Mouse (Mus musculus): ENCODE measurements around the gene Cplane1. TPM values are rescaled to one million over a fixed set of nuclear protein-coding genes. Genes with fewer than 3 reads are reported as not detected.
A peak's percentile ranks its signal among the peaks of the same experiment; 100 is the strongest.
"Not testable (repeated sequence)": the region's sequence is repeated elsewhere in the genome, so short reads cannot be mapped to it uniquely, and the experiment has no call there.

Cplane1 gene
- polyA plus RNA-seq (2017; shearing (Covaris generic)), result 10 to 100 TPM; 12.4 to 16.5 (median 16.2) TPM

- ATAC-seq, result peak; percentile 82
Measured at GRCm38 (mm10) chr15:8168591-8169265, at the start of gene Cplane1. Cplane1 (plus strand) TSS chr15:8169106.

DNA sequence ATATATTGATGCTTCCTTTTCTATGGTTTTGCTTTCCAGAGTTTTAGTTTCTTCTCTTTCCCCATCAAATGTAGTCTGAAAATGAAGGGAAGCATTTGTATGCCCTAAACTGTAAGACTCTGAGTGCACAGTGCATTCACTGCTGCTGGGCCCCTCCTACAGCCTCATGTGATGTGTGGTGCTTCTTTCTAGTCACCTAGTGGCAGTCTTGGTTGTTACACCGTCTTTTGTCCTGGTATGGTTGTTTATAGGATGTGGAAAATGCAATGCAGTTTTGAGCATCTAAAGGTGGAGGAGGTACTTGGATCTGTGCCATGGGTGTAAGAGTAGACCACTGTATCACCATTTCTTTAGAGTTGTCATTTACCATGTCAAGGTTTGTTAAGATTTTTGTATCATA lies 39.6 kb upstream of the Cplane1 start:
- ATAC-seq, result no peak

- no peak for ATAC-seq
Measured at GRCm38 (mm10) chr15:8131268-8131667, 37.6 kb upstream of the Cplane1 start.

DNA sequence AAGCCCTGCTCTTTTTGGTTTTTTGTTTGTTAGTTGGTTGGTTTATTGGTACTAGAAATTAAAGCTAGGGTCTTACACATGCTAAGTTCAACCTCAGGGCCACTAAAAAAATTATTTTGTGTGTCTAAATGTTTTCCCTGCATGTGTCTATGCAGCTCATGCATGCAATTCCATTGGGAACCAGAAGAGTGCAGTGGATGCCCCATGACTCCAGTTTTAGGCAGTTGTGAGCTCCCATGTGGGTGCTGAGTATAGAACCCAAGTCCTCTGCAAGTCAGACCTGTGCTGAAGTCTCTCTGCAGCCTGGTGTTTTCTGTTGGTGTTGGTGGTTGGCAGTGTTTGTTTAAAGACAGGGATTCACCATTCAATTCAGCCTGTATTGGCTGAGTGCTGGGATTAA lies 37.1 kb upstream of the Cplane1 start:
- no peak for ATAC-seq

DNA sequence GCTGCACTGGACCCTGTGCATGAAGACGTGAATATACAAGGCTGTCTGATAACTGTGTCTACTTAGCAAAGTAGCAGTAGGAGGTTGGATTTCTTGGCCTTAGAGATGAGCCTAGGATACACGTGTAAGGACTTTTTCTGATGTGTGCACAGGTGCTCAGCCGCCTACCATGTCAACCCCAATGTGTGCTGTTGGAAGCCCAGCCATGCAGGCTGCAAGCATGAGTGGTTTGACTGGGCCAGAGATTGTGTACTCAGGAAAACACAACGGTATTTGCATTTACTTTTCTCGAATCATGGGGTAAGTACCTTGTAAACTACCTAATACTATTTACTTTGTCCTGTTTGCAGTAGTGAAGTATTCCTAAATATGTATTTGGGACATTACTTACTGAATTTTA lies 33.3 kb upstream of the Cplane1 start:
- no peak for ATAC-seq

- ATAC-seq, result no peak
Measured at GRCm38 (mm10) chr15:8161841-8162240, 7.1 kb upstream of the Cplane1 start.

- ATAC-seq, result peak; percentile 35
Measured at GRCm38 (mm10) chr15:8169266-8169746, 400 bp downstream of the Cplane1 start.

- no peak for ATAC-seq
Measured at GRCm38 (mm10) chr15:8189563-8189962, 20.7 kb downstream of the Cplane1 start.

DNA sequence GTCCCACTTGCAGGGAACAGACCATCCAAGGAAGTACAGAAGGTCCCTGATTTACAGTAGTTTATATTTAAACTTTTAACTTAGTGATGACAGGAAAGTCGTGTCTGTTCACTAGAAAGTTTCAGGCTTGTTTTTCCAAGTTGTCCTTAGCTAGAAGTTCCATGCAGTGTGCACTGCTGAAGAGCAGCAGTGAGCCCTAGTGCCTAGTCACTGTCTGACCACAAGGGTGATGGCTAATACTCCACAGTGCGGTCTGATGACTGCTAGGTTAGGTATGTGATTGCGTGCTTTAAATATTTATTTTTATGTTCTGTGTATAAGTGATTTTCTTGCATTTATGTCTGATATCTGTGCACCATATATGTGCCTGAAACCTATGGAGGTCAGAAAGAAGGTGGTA lies 21.5 kb downstream of the Cplane1 start:
- ATAC-seq, result no peak

DNA sequence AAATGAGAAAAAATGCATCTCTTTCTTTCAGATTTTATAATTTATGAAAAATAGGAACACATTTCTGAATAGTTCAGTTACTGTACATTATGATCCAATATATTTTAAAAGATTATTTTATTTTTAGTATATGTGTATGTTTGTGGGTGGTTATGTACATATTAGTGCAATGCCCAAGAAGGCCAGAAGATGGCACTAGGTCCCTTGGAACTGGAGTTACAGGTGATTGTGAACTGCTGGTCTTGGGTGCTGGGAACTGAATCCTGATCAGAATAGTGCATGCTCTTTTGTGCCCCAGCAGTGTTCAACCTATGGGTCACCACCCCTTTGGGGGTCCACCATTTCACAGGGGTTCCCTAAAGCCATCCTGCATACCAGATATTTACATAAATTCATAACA lies 31.4 kb downstream of the Cplane1 start:
- ATAC-seq, result no peak

DNA sequence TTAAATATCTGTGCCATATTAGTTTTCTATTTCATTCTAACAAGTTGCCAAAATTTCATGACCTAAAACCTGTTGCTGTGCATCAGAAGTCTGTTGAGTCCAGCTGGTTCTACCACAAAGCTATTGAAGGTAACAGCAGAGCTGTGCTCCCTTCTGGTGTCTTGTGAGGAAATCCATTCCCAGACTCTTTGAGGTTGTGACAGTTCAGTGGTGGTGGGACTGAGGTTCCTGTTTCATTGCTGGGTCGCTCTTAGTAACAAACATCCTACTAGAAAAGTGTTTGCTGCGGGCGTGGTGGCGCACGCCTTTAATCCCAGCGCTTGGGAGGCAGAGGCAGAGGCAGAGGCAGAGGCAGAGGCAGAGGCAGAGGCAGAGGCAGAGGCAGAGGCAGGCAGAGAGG lies 39.5 kb downstream of the Cplane1 start:
- ATAC-seq, result no peak

- no peak for ATAC-seq
Measured at GRCm38 (mm10) chr15:8214811-8215210, 45.9 kb downstream of the Cplane1 start.

GRCm38 (mm10) chr15:8234167-8234566 lies 65.3 kb downstream of the Cplane1 start:
- peak; percentile 76 for ATAC-seq

- ATAC-seq, result no peak
Measured at GRCm38 (mm10) chr15:8265946-8266345, 97.0 kb downstream of the Cplane1 start.

GRCm38 (mm10) chr15:8267211-8267610 lies 98.3 kb downstream of the Cplane1 start:
- no peak for ATAC-seq

- ATAC-seq, result no peak
Measured at GRCm38 (mm10) chr15:8268231-8268630, 99.3 kb downstream of the Cplane1 start.

- no peak for ATAC-seq
Measured at GRCm38 (mm10) chr15:8271952-8272351, 103.0 kb downstream of the Cplane1 start.

DNA sequence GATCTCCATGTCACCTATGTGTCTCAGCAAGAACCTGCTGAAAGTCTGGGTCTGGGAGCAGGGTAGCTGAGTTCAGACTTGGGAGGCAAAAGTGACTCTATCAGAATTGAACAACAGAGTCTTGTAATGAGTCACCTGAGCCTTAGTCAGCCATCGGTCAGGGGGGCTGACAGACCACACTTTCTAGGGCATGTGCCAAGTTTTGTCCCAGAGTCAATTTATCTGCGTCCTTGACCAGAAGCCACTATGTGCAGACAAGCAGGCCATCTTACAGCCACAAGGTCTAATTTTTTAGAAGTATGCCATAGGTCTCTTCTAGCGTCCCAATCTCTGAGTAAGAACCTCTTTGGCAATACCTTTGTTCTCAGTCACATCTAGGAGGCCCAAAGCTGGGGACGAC lies 109.0 kb downstream of the Cplane1 start:
- ATAC-seq, result not testable (repeated sequence)

GRCm38 (mm10) chr15:8279320-8279779 lies 110.4 kb downstream of the Cplane1 start:
- peak; percentile 74 for ATAC-seq

GRCm38 (mm10) chr15:8279929-8280610 lies 111.2 kb downstream of the Cplane1 start:
- no peak for ATAC-seq

DNA sequence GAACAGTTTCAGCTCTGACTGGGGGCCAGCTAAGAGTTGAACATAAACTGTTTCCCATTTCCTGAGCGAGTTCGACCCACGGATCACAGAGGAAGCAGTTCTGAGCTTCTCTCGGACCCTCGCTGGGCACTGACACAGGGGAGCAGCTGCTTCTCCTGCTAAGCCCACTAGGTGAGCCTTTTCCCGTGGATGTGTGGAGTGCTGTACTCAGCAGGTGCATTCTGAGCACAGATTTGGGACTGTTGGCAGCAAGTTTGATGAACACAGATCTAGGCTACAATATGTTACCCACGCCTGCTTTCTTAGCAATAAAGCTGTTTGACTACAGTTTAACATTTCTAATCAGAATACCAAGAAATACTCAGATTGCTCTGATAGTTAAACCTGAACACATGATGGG lies 112.8 kb downstream of the Cplane1 start:
- no peak for ATAC-seq

DNA sequence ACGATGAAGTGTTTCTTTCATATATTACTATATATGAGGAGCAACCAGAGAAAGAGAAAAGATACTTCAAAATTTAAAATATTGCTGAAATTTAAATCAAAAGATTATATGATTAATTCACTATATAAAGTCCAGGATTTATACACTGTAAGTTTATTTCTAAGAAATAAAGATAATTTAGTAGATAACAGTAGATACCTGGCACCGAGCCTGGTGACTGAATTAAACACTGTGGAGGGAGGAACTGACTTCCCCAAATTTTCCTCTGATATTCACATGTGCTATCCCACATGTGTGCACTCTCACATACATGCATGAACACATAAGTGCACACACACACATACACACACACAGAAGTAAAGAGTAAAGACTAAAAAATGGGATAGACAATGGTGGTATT lies 113.2 kb downstream of the Cplane1 start:
- no peak for ATAC-seq

GRCm38 (mm10) chr15:8291251-8291650 lies 122.3 kb downstream of the Cplane1 start:
- no peak for ATAC-seq

- no peak for ATAC-seq
Measured at GRCm38 (mm10) chr15:8294150-8294549, 125.2 kb downstream of the Cplane1 start.
